Mouse (Mus musculus) hindbrain, embryonic 11.5 days (tissue): Measurements from ENCODE around the gene Kcnd3. TPM values are rescaled to one million over a fixed set of nuclear protein-coding genes. Genes with fewer than 3 reads are reported as not detected.

Source experiments
- ATAC-seq: fragments of 200-750 bp; cut with Nextera tagmentation; 2 replicates; pipeline ENCODE4 v1.8.0; 2017; ENCODE audit warnings: mild to moderate bottlenecking, moderate TSS enrichment, moderate library complexity; ENCODE audit not compliant: low FRiP score
- DNase-seq: peaks from one replicate; pipeline ENCODE4 v3.0.0-alpha.2; 2015; ENCODE audit warnings: low spot score
- H3K27ac ChIP-seq: fragments of 300-500 bp; sonication (generic); 2 replicates; pipeline ENCODE4 v1.5.1; 2014; ENCODE audit warnings: mild to moderate bottlenecking, low read depth, low read length
- H3K27me3 ChIP-seq: fragments of 300-500 bp; sonication (generic); 2 replicates; pipeline ENCODE4 v1.6.1; 2014; ENCODE audit warnings: mild to moderate bottlenecking, low read length, moderate library complexity, mixed read lengths; ENCODE audit not compliant: control insufficient read depth, insufficient read depth
- H3K36me3 ChIP-seq: fragments of 300-500 bp; sonication (generic); 2 replicates; pipeline ENCODE4 v1.6.1; 2014; ENCODE audit warnings: mild to moderate bottlenecking, low read length, moderate library complexity, mixed read lengths; ENCODE audit not compliant: control insufficient read depth, insufficient read depth
- H3K4me1 ChIP-seq: fragments of 300-500 bp; sonication (generic); replicated peaks from 2 replicates; pipeline ENCODE4 v1.6.1; 2014; ENCODE audit warnings: low read length, mixed read lengths; ENCODE audit not compliant: control insufficient read depth, insufficient read depth
- H3K4me2 ChIP-seq: fragments of 300-500 bp; sonication (generic); replicated peaks from 2 replicates; pipeline ENCODE4 v1.6.1; 2014; ENCODE audit warnings: mild to moderate bottlenecking, low read depth, low read length
- H3K4me3 ChIP-seq: fragments of 300-500 bp; sonication (generic); 2 replicates; pipeline ENCODE4 v1.5.1; 2014; ENCODE audit warnings: low read depth, low read length
- H3K9ac ChIP-seq: fragments of 300-500 bp; sonication (generic); 2 replicates; pipeline ENCODE4 v1.6.1; 2014; ENCODE audit warnings: low read depth, low read length
- H3K9me3 ChIP-seq: fragments of 300-500 bp; sonication (generic); 2 replicates; pipeline ENCODE4 v1.6.1; 2016; ENCODE audit warnings: low read length; ENCODE audit not compliant: control insufficient read depth
- WGBS: fragments of 180-500 bp; shearing (Covaris S2); extraction: QIAGEN DNeasy Blood & Tissue Kit; methylation state at CpG from one replicate; pipeline ENCODE4 v1.1.7; 2014; 5-methylcytosine and 5-hydroxymethylcytosine counted together
- polyA plus RNA-seq: library from polyadenylated mRNA; unstranded; fragments of >200 nt; fragmentation: Nextera tagmentation; extraction: Ambion mirVana; gene quantifications from 2 replicates; pipeline ENCODE4 v1.2.1, GENCODE M21; 2014

The Kcnd3 gene
- polyA plus RNA-seq, 1 experiment from 2014 or later: 3.0 TPM

- Histone ChIP-seq H3K27me3 (no peaks in the 10 kb centered on the region), H3K4me3 (no peak overlapping the region), H3K36me3 (no peaks in the 10 kb centered on the region), H3K9ac (no peak overlapping the region), H3K4me2 (no peak overlapping the region), H3K9me3 (no peaks in the 10 kb centered on the region), H3K4me1 (no peaks in the 10 kb centered on the region), H3K27ac (no peak overlapping the region)
- DNase-seq (no peak), ATAC-seq (no peak)
- WGBS: 74% methylated on average over 2 of the region's 2 CpGs
Measured at GRCm38 (mm10) chr3:105721681-105722201, 269.6 kb downstream of the Kcnd3 start.

GRCm38 (mm10) chr3:105722510-105722909, 270.4 kb downstream of the Kcnd3 start:
- H3K27me3 ChIP-seq: no peaks in the 10 kb centered on the region
- no peaks in the 10 kb centered on the region for H3K4me1 ChIP-seq
- H3K4me2 ChIP-seq: no peak overlapping the region
- no peaks in the 10 kb centered on the region for H3K9me3 ChIP-seq
- no peaks in the 10 kb centered on the region for H3K36me3 ChIP-seq
- 87% methylated on average over 3 of the region's 3 CpGs for WGBS
- H3K4me3 ChIP-seq: no peak overlapping the region
- H3K9ac ChIP-seq: no peak overlapping the region
- ATAC-seq (no peak), DNase-seq (no peak)
- H3K27ac ChIP-seq: no peak overlapping the region

Other genes with a start within 250 kb of the Kcnd3 start
- 40.7 and 45.6 TPM in 2 replicates for gene Ddx20, start 235.2 kb downstream of the Kcnd3 start, polyA plus RNA-seq